Mouse (Mus musculus): ENCODE data around the gene Paqr5. TPM values are rescaled to one million over a fixed set of nuclear protein-coding genes. Genes with fewer than 3 reads are reported as not detected.

Gene Paqr5
- polyA plus RNA-seq, 1 experiment from 2014 or later = 0.38 TPM

DNA sequence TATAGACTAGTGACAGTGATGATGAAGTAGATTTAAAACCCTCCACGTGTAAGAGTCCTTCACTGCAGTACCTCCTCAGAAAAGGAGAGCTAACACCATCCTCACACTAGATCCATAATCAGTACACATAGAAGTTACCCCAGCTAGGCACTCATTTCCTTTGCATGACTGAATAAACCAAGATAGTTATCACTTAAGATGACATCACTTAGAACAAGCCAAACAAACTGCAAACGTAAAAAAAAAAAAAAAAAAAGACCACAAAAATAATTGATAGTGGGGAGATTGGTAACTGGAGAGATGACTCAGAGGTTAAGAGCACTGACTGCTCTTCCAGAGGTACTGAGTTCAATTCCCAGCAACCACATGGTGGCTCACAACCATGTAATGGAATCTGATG is 93.3 kb downstream of the Paqr5 start:
- Histone ChIP-seq H3K27ac (replicated peaks; ENCODE audit: low read depth, low read length) (no peak overlapping the region), H3K27me3 (ENCODE audit: control insufficient read depth, insufficient read depth, low read length) (no peaks in the 10 kb centered on the region), H3K4me2 (ENCODE audit: low read length) (no peak overlapping the region), H3K4me3 (replicated peaks; ENCODE audit: low read depth, low read length) (no peak overlapping the region), H3K9me3 (ENCODE audit: control insufficient read depth, low read length) (no peaks in the 10 kb centered on the region), H3K36me3 (ENCODE audit: control insufficient read depth, insufficient read depth, low read length) (0 out of 2 replicates have a peak, but pooled peaks cover 8% of the 10 kb centered on the region), H3K9ac (replicated peaks; ENCODE audit: low read length) (no peak overlapping the region), H3K4me1 (ENCODE audit: control insufficient read depth, insufficient read depth, low read length) (no peaks in the 10 kb centered on the region)
- ATAC-seq (ENCODE audit: low FRiP score, low TSS enrichment) (no peak), DNase-seq (no peak)
- WGBS = 82% methylated on average over 2 of the region's 2 CpGs

DNA sequence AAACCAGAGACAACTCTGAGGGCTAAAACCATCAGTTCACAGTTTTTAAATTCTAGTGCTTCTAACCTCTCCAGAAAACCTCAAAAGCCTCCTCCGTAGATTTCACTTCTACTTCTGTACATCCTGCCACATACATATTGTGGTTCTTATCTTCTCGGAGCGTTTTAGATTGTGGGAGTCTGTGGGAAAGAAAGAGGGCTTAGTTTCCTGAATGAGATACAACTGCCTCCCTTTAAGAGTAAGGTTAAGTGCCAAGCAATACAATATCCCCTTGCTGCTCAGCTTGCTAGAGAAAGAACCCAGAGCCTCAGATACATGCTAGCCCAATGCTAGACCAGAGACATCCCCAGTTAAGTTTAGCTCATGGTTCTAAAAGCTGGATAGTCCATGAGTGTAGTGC is 94.6 kb downstream of the Paqr5 start:
- no peak overlapping the region for H3K4me3 ChIP-seq (replicated peaks; ENCODE audit: low read depth, low read length)
- H3K9ac ChIP-seq (replicated peaks; ENCODE audit: low read length) = no peak overlapping the region
- H3K36me3 ChIP-seq (ENCODE audit: control insufficient read depth, insufficient read depth, low read length) = 0 out of 2 replicates have a peak, but pooled peaks cover 7% of the 10 kb centered on the region
- H3K27me3 ChIP-seq (ENCODE audit: control insufficient read depth, insufficient read depth, low read length) = no peaks in the 10 kb centered on the region
- ATAC-seq (ENCODE audit: low FRiP score, low TSS enrichment) (no peak), DNase-seq (no peak)
- no peaks in the 10 kb centered on the region for H3K4me1 ChIP-seq (ENCODE audit: control insufficient read depth, insufficient read depth, low read length)
- no peak overlapping the region for H3K27ac ChIP-seq (replicated peaks; ENCODE audit: low read depth, low read length)
- H3K9me3 ChIP-seq (ENCODE audit: control insufficient read depth, low read length) = no peaks in the 10 kb centered on the region
- WGBS = 95% methylated on average over 3 of the region's 3 CpGs
- no peak overlapping the region for H3K4me2 ChIP-seq (ENCODE audit: low read length)

DNA sequence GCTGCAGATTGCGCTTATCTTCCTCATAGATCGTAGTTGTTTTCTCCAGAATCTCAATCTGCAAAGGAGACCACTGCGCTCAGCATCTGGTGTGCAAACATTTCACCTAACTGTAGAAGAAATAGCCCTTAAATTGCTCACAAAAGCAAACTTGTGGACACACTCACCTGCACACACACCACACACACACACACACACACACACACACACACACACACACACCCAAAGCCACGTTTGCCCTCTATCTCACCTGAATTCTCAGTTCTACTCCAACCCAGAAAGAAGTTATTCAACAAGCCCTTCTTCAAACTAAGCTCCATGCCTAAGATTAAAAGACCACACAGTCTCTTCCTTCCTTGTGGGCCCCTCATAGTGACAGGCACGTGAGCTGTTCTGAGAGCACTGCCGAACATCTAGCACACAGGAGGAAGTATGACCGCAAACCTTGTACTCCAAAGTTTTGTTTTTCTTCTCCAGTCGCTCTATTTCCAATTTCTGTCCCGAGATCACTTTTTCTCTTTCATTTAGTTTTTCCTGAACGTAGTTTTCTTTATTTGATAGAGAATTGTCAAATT is 101.5 kb downstream of the Paqr5 start:
- peaks cover 8% of the 10 kb centered on the region; the same call in 1 of the 2 replicates for H3K36me3 ChIP-seq (ENCODE audit: control insufficient read depth, insufficient read depth, low read length)
- no peaks in the 10 kb centered on the region for H3K4me1 ChIP-seq (ENCODE audit: control insufficient read depth, insufficient read depth, low read length)
- no peak overlapping the region for H3K4me2 ChIP-seq (ENCODE audit: low read length)
- WGBS = 91% methylated on average over 10 of the region's 10 CpGs
- no peak overlapping the region for H3K27ac ChIP-seq (replicated peaks; ENCODE audit: low read depth, low read length)
- no peak overlapping the region for H3K9ac ChIP-seq (replicated peaks; ENCODE audit: low read length)
- ATAC-seq (ENCODE audit: low FRiP score, low TSS enrichment) (no peak), DNase-seq (no peak)
- H3K4me3 ChIP-seq (replicated peaks; ENCODE audit: low read depth, low read length) = no peak overlapping the region
- no peaks in the 10 kb centered on the region for H3K9me3 ChIP-seq (ENCODE audit: control insufficient read depth, low read length)
- no peaks in the 10 kb centered on the region for H3K27me3 ChIP-seq (ENCODE audit: control insufficient read depth, insufficient read depth, low read length)

DNA sequence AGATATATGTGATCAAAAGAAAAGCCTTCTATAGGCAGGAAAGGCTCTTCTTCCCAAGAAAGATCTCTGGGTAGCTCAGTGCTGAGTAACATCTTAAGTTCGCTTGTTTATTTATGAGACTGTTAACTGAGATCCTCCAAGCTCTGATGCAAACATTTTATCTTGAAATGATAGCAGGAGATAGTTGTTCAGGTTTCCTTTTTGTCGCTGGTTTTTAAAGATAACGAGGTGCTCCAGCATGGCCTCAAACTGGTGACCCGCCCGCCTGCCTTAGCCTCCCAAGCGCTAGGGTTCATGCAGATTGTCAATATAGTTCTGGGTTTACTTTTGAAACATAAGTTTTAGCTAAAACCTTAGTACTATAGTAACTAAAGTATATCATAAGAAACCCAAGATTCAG is 106.3 kb downstream of the Paqr5 start:
- Histone ChIP-seq H3K9me3 (ENCODE audit: control insufficient read depth, low read length) (no peaks in the 10 kb centered on the region), H3K27me3 (ENCODE audit: control insufficient read depth, insufficient read depth, low read length) (no peaks in the 10 kb centered on the region), H3K4me3 (replicated peaks; ENCODE audit: low read depth, low read length) (no peak overlapping the region), H3K4me1 (ENCODE audit: control insufficient read depth, insufficient read depth, low read length) (peaks cover 2% of the 10 kb centered on the region; the same call in 1 of the 2 replicates), H3K9ac (replicated peaks; ENCODE audit: low read length) (no peak overlapping the region), H3K36me3 (ENCODE audit: control insufficient read depth, insufficient read depth, low read length) (peaks cover 4% of the 10 kb centered on the region; the same call in 1 of the 2 replicates), H3K27ac (replicated peaks; ENCODE audit: low read depth, low read length) (no peak overlapping the region), H3K4me2 (ENCODE audit: low read length) (no peak overlapping the region)
- WGBS = 97% methylated on average over 6 of the region's 6 CpGs
- ATAC-seq (ENCODE audit: low FRiP score, low TSS enrichment) = no peak
- DNase-seq = no peak

DNA sequence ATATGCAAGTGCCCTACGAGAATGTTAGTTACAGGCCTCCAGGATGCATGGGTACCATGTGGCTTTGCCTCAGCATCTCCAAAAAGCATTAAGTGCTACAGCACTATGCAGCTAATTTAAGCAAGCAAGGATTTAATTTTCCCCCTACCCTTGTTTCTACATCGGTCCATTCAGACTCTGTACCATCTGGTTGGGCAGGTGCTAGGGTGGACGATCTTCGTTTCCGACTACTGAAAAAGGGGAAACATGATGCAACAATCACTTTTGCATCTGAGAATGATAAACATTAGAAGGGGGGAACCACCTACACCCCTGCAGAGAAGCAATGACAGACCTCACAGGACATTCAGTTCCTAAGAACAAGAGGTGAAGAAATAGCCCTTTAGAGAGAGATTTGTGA is 107.2 kb downstream of the Paqr5 start:
- ATAC-seq (ENCODE audit: low FRiP score, low TSS enrichment) = no peak
- Histone ChIP-seq H3K4me1 (ENCODE audit: control insufficient read depth, insufficient read depth, low read length) (peaks cover 5% of the 10 kb centered on the region), H3K4me3 (replicated peaks; ENCODE audit: low read depth, low read length) (no peak overlapping the region), H3K27ac (replicated peaks; ENCODE audit: low read depth, low read length) (no peak overlapping the region), H3K4me2 (ENCODE audit: low read length) (no peak overlapping the region), H3K27me3 (ENCODE audit: control insufficient read depth, insufficient read depth, low read length) (no peaks in the 10 kb centered on the region), H3K36me3 (ENCODE audit: control insufficient read depth, insufficient read depth, low read length) (peaks cover 3% of the 10 kb centered on the region; the same call in 1 of the 2 replicates), H3K9me3 (ENCODE audit: control insufficient read depth, low read length) (no peaks in the 10 kb centered on the region), H3K9ac (replicated peaks; ENCODE audit: low read length) (no peak overlapping the region)
- WGBS = 96% methylated on average over 5 of the region's 5 CpGs
- no peak for DNase-seq

DNA sequence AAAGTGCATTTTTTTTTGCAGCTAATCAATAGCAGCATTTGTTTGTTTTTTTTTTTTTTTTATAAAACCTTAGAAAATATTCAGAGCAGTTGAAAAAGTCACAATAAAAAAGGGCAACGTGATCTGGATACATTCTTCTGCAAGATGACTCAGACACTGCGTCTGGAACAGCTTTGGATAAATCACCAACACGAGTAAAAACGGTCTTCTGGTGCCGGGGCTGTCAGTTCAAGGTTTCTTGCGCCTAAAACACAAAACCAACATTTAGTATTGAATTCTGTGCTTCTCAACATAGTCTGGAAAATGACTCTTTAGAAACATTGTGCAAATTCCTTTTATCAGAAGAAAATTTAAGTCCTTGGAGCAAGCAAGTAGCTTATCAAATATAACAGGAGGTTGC is 109.2 kb downstream of the Paqr5 start:
- H3K4me1 ChIP-seq (ENCODE audit: control insufficient read depth, insufficient read depth, low read length) = peaks cover 12% of the 10 kb centered on the region
- H3K4me2 ChIP-seq (ENCODE audit: low read length) = no peak overlapping the region
- H3K27ac ChIP-seq (replicated peaks; ENCODE audit: low read depth, low read length) = no peak overlapping the region
- WGBS = 95% methylated on average over 6 of the region's 6 CpGs
- H3K27me3 ChIP-seq (ENCODE audit: control insufficient read depth, insufficient read depth, low read length) = no peaks in the 10 kb centered on the region
- ATAC-seq (ENCODE audit: low FRiP score, low TSS enrichment) = no peak
- no peak overlapping the region for H3K9ac ChIP-seq (replicated peaks; ENCODE audit: low read length)
- H3K36me3 ChIP-seq (ENCODE audit: control insufficient read depth, insufficient read depth, low read length) = peaks cover 7% of the 10 kb centered on the region
- DNase-seq = no peak
- no peak overlapping the region for H3K4me3 ChIP-seq (replicated peaks; ENCODE audit: low read depth, low read length)
- H3K9me3 ChIP-seq (ENCODE audit: control insufficient read depth, low read length) = no peaks in the 10 kb centered on the region

DNA sequence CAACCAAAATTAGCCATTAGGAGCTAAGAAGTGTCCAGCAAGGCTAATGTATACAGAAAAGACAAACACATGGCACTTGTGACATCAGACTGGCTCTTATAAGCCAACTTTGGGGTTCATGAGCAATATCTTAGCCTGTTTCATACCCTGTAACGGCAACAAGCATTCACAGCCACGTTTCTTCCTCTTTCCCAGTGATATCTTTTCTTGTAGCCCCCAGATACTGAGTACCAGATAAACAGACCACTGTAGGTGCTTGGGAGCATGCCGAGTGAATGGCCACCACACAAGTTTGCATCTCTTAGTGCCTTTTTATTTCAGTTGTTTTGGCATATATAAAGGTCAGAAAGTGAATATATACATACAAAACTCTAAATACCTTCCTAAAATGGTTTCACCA is 109.7 kb downstream of the Paqr5 start:
- no peak overlapping the region for H3K27ac ChIP-seq (replicated peaks; ENCODE audit: low read depth, low read length)
- DNase-seq (no peak), ATAC-seq (ENCODE audit: low FRiP score, low TSS enrichment) (no peak)
- H3K4me1 ChIP-seq (ENCODE audit: control insufficient read depth, insufficient read depth, low read length) = peaks cover 12% of the 10 kb centered on the region
- H3K4me3 ChIP-seq (replicated peaks; ENCODE audit: low read depth, low read length) = no peak overlapping the region
- no peaks in the 10 kb centered on the region for H3K27me3 ChIP-seq (ENCODE audit: control insufficient read depth, insufficient read depth, low read length)
- WGBS = 92% methylated on average over 3 of the region's 3 CpGs
- H3K36me3 ChIP-seq (ENCODE audit: control insufficient read depth, insufficient read depth, low read length) = peaks cover 11% of the 10 kb centered on the region
- H3K9me3 ChIP-seq (ENCODE audit: control insufficient read depth, low read length) = no peaks in the 10 kb centered on the region
- no peak overlapping the region for H3K9ac ChIP-seq (replicated peaks; ENCODE audit: low read length)
- no peak overlapping the region for H3K4me2 ChIP-seq (ENCODE audit: low read length)

DNA sequence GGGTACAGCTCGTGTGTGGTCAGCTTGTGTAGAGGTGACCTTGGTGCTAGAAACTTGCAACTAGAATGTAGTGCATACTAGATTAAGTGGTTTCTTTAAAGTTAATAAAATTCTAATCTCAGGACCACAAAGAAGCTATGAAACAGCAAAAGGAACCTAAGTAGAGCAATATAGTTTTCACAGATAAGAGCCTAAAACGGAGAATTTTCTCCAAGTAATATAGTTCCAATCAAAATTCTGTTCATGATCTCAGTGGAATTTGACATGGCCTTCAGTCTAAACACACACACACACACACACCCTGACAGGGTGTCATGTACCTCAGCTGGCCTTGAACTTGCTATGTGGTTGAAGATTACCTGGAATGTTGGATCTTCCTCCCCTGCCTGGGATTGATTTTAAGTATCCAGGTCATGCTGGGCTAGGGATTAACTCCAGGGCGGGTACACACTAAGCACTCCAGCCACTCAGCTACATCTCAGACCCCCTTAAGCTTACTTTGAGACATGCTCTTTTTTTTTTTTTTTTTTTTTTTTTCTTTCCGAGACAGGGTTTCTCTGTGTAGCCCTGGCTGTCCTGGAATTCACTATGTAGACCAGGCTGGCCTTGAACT is 111.2 kb downstream of the Paqr5 start:
- peak overlapping the region; percentile 92; the same call in 1 of the 2 replicates for H3K27ac ChIP-seq (replicated peaks; ENCODE audit: low read depth, low read length)
- peak overlapping the region; percentile 50 for H3K4me3 ChIP-seq (replicated peaks; ENCODE audit: low read depth, low read length)
- WGBS = 41% methylated on average over 4 of the region's 4 CpGs
- H3K36me3 ChIP-seq (ENCODE audit: control insufficient read depth, insufficient read depth, low read length) = peaks cover 23% of the 10 kb centered on the region
- H3K27me3 ChIP-seq (ENCODE audit: control insufficient read depth, insufficient read depth, low read length) = no peaks in the 10 kb centered on the region
- H3K9me3 ChIP-seq (ENCODE audit: control insufficient read depth, low read length) = no peaks in the 10 kb centered on the region
- ATAC-seq (ENCODE audit: low FRiP score, low TSS enrichment) (no peak), DNase-seq (no peak)
- peaks cover 12% of the 10 kb centered on the region for H3K4me1 ChIP-seq (ENCODE audit: control insufficient read depth, insufficient read depth, low read length)
- no peak overlapping the region; the same call in 1 of the 2 replicates for H3K9ac ChIP-seq (replicated peaks; ENCODE audit: low read length)
- H3K4me2 ChIP-seq (ENCODE audit: low read length) = peak overlapping the region; percentile 82

DNA sequence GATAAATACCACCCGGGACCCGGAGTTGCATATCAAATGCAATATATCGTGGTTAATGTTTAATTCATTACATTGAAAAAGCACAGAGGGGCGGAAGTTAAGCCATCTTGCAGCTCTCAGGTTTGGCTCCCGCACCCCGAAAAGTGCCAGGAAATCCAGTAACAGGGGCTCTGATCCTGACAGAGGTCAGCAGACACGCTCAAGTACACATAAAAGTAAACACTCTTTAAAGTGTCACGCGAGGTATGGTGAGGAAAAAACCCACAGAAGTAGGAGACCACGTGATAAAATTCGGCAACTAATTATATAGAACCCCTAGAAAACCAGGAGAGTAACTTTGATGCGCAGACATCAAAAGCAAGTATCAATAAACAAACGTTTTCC is 111.7 kb downstream of the Paqr5 start:
- Histone ChIP-seq H3K36me3 (ENCODE audit: control insufficient read depth, insufficient read depth, low read length) (peaks cover 23% of the 10 kb centered on the region), H3K27ac (replicated peaks; ENCODE audit: low read depth, low read length) (peak overlapping the region; percentile 92), H3K9ac (replicated peaks; ENCODE audit: low read length) (peak overlapping the region; percentile 57), H3K4me1 (ENCODE audit: control insufficient read depth, insufficient read depth, low read length) (peaks cover 12% of the 10 kb centered on the region), H3K4me3 (replicated peaks; ENCODE audit: low read depth, low read length) (peak overlapping the region; percentile 50), H3K9me3 (ENCODE audit: control insufficient read depth, low read length) (no peaks in the 10 kb centered on the region), H3K4me2 (ENCODE audit: low read length) (peak overlapping the region; percentile 82), H3K27me3 (ENCODE audit: control insufficient read depth, insufficient read depth, low read length) (no peaks in the 10 kb centered on the region)
- DNase-seq = no peak
- WGBS = 5% methylated on average over 13 of the region's 13 CpGs
- 0 out of 2 replicates have a peak, but pooled peaks have one; percentile 8 for ATAC-seq (ENCODE audit: low FRiP score, low TSS enrichment)

Data from midbrain, embryonic 14.5 days (tissue).